Mouse (Mus musculus): ENCODE measurements around the gene 1700018B08Rik. TPM values are rescaled to one million over a fixed set of nuclear protein-coding genes. Genes with fewer than 3 reads are reported as not detected.
A peak's percentile ranks its signal among the peaks of the same experiment; 100 is the strongest.

1700018B08Rik gene
- polyA plus RNA-seq, 1 experiment from 2014 or later, result not detected

DNA sequence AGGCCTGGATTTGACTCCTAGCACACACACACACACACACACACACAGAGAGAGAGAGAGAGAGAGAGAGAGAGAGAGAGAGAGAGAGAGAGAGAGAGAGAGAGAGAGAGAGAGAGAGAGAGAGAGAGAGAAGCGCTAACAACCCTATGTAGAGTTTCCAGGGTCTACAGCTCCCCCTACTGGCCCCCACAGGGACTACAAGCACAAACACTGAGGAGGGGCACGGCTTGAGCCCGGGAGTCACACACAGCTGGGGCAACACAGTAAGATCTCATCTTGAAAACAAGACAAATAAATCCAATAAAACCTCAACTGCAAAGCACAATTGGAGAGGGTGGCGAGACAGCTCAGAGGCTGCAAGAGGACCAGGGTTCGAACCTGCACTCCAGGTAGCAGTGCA lies 11.7 kb downstream of the 1700018B08Rik start:
- 49% methylated on average over 5 of the region's 5 CpGs for WGBS
- H3K36me3 ChIP-seq, result no peaks in the 10 kb centered on the region

GRCm38 (mm10) chr8:121530639-121531038 lies 13.5 kb downstream of the 1700018B08Rik start:
- WGBS, result 82% methylated on average over 10 of the region's 10 CpGs

More for the DNA sequence above, 11.7 kb downstream of the 1700018B08Rik start:
- Histone ChIP-seq H3K4me2 (replicated peaks) (no peak overlapping the region), H3K4me3 (no peak overlapping the region), H3K4me1 (no peaks in the 10 kb centered on the region), H3K9ac (replicated peaks) (no peak overlapping the region), H3K27ac (replicated peaks) (no peak overlapping the region), H3K27me3 (no peaks in the 10 kb centered on the region), H3K9me3 (no peaks in the 10 kb centered on the region)
- ATAC-seq (ENCODE audit: low FRiP score, low read depth), result no peak

DNA sequence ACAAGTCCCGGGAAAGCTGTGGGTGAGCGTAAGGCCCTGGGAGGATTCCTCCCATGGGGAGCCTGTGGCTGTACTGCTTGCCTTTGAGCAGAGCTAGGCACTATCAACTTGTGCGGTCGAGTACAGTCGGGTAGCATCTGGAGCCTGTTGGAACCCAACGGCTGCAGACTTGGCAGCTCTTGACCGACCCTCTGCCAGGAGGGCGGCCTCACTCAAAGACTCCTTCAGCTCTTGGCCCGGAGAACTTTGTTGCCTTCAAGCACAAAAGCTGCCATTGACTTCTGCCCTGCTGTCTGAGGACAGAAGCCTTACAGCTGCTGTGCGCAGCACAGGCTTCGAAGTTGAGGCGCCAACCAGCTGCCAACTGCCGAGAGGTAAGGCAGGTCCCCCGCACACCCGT lies 15.3 kb downstream of the 1700018B08Rik start:
- Histone ChIP-seq H3K4me2 (replicated peaks) (no peak overlapping the region), H3K36me3 (no peaks in the 10 kb centered on the region), H3K4me1 (no peaks in the 10 kb centered on the region), H3K27ac (replicated peaks) (no peak overlapping the region), H3K4me3 (no peak overlapping the region), H3K27me3 (peaks cover 11% of the 10 kb centered on the region), H3K9me3 (no peaks in the 10 kb centered on the region), H3K9ac (replicated peaks) (no peak overlapping the region)
- no peak for ATAC-seq (ENCODE audit: low FRiP score, low read depth)
- WGBS, result 90% methylated on average over 15 of the region's 15 CpGs

More at GRCm38 (mm10) chr8:121530639-121531038, 13.5 kb downstream of the 1700018B08Rik start:
- no peak overlapping the region for H3K27ac ChIP-seq (replicated peaks)
- no peak for ATAC-seq (ENCODE audit: low FRiP score, low read depth)
- H3K4me2 ChIP-seq (replicated peaks), result no peak overlapping the region
- H3K4me3 ChIP-seq, result no peak overlapping the region
- no peak overlapping the region for H3K9ac ChIP-seq (replicated peaks)
- no peaks in the 10 kb centered on the region for H3K4me1 ChIP-seq
- no peaks in the 10 kb centered on the region for H3K9me3 ChIP-seq
- no peaks in the 10 kb centered on the region for H3K36me3 ChIP-seq
- H3K27me3 ChIP-seq, result peaks cover 4% of the 10 kb centered on the region; the same call in 1 of the 2 replicates

DNA sequence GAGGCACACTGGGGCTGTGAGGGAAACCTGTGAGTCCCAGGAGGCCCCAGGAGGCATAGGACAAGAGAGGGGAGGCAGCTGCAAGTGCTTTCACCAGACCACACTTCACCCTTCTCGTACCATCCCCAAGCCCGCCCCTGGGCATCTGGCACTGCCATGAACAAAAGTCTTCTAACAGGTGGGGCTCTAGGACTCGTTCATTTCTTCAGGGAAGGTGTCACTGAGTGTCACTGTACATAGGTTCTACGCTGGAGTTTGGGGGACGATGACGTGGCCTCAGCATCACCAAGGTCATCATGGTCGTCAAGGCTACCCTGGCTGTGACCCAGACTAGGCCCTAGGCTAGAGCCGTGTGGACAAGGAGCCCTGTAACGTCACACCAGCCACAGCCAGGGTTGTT lies 16.4 kb downstream of the 1700018B08Rik start:
- Histone ChIP-seq H3K9ac (replicated peaks) (no peak overlapping the region), H3K27ac (replicated peaks) (no peak overlapping the region), H3K27me3 (peaks cover 11% of the 10 kb centered on the region), H3K4me1 (no peaks in the 10 kb centered on the region), H3K4me3 (no peak overlapping the region), H3K36me3 (no peaks in the 10 kb centered on the region), H3K4me2 (replicated peaks) (no peak overlapping the region), H3K9me3 (no peaks in the 10 kb centered on the region)
- ATAC-seq (ENCODE audit: low FRiP score, low read depth), result no peak
- 85% methylated on average over 9 of the region's 9 CpGs for WGBS

DNA sequence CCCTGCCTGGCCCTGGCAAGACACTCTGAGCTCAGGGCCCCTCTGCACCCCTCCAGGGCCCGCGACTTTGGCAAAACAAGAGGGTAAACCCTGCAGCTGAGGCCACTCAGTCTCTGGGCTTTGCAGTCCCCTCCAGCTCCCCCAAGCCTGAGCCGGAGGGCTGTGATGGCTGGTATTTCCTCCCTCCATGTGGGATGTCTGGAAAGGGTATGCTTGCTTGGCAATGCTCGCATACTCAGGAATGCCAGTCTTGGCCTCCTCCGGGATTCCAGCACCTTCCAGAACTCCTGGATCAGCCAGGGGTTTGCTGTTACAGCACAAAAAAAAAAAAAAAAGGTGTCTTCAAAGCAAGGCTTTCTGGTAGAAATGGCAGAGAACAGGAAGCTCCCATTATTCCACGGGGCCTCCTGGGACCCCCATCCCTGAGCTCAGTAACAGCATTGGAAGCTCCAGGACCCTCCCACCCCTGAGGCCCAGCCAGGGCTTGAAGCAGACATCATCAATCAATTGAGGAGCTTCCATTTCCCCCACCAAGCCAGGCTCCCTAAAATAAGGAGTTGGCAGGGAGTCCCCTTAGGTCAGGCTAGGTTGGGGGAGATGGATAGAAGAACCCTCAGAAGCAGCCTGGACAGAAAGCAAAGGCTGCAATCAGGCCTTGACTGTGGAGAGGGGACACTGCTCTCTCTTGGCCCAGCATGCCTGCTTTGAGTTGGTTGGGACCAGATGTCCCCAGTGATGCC lies 17.1 kb downstream of the 1700018B08Rik start:
- Histone ChIP-seq H3K36me3 (no peaks in the 10 kb centered on the region), H3K9ac (replicated peaks) (no peak overlapping the region), H3K27me3 (peaks cover 11% of the 10 kb centered on the region), H3K4me2 (replicated peaks) (no peak overlapping the region), H3K27ac (replicated peaks) (no peak overlapping the region), H3K4me1 (no peaks in the 10 kb centered on the region), H3K9me3 (no peaks in the 10 kb centered on the region), H3K4me3 (no peak overlapping the region)
- WGBS, result 78% methylated on average over 6 of the region's 6 CpGs
- no peak for ATAC-seq (ENCODE audit: low FRiP score, low read depth)

- 89% methylated on average over 18 of the region's 18 CpGs for WGBS
- Histone ChIP-seq H3K9ac (replicated peaks) (no peak overlapping the region), H3K27ac (replicated peaks) (no peak overlapping the region), H3K27me3 (peaks cover 11% of the 10 kb centered on the region), H3K9me3 (no peaks in the 10 kb centered on the region), H3K36me3 (no peaks in the 10 kb centered on the region), H3K4me3 (no peak overlapping the region), H3K4me2 (replicated peaks) (no peak overlapping the region), H3K4me1 (no peaks in the 10 kb centered on the region)
- no peak for ATAC-seq (ENCODE audit: low FRiP score, low read depth)
Observed at GRCm38 (mm10) chr8:121525111-121525818, 18.9 kb downstream of the 1700018B08Rik start.

DNA sequence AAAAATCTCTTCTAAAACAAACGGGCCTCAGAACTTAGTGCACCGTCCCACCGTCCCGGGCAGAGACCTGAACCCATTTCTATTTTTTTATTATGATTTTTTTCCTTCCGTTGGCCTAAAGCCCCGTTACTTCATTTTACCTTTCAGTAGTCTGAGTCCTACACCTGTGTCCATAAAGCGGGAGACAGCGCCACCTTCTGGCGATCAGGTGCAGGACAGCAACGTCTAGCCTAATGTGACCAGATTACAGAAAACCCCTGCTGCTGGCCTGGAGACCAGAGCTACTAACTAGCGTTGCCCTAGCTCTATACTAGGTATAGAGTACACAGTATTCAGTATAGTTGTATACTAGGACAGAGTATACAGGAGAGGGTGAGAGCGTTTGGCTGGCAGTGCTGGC lies 30.7 kb downstream of the 1700018B08Rik start:
- 10% methylated on average over 12 of the region's 12 CpGs for WGBS

GRCm38 (mm10) chr8:121511751-121512150 lies 32.4 kb downstream of the 1700018B08Rik start:
- peaks cover 59% of the 10 kb centered on the region for H3K27me3 ChIP-seq
- H3K4me3 ChIP-seq, result no peak overlapping the region
- H3K9ac ChIP-seq (replicated peaks), result no peak overlapping the region
- ATAC-seq (ENCODE audit: low FRiP score, low read depth), result no peak
- no peaks in the 10 kb centered on the region for H3K36me3 ChIP-seq
- H3K27ac ChIP-seq (replicated peaks), result no peak overlapping the region
- peaks cover 10% of the 10 kb centered on the region; the same call in 1 of the 2 replicates for H3K4me1 ChIP-seq
- 49% methylated on average over 9 of the region's 9 CpGs for WGBS
- H3K4me2 ChIP-seq (replicated peaks), result no peak overlapping the region
- H3K9me3 ChIP-seq, result no peaks in the 10 kb centered on the region

More for the DNA sequence above, 30.7 kb downstream of the 1700018B08Rik start:
- 0 out of 2 replicates have a peak, but pooled peaks have one; percentile 19 for ATAC-seq (ENCODE audit: low FRiP score, low read depth)
- H3K4me2 ChIP-seq (replicated peaks), result no peak overlapping the region
- no peaks in the 10 kb centered on the region for H3K36me3 ChIP-seq
- H3K4me1 ChIP-seq, result peaks cover 8% of the 10 kb centered on the region; the same call in 1 of the 2 replicates
- H3K27me3 ChIP-seq, result peaks cover 63% of the 10 kb centered on the region
- H3K9me3 ChIP-seq, result no peaks in the 10 kb centered on the region
- no peak overlapping the region for H3K27ac ChIP-seq (replicated peaks)
- no peak overlapping the region for H3K4me3 ChIP-seq
- no peak overlapping the region for H3K9ac ChIP-seq (replicated peaks)

DNA sequence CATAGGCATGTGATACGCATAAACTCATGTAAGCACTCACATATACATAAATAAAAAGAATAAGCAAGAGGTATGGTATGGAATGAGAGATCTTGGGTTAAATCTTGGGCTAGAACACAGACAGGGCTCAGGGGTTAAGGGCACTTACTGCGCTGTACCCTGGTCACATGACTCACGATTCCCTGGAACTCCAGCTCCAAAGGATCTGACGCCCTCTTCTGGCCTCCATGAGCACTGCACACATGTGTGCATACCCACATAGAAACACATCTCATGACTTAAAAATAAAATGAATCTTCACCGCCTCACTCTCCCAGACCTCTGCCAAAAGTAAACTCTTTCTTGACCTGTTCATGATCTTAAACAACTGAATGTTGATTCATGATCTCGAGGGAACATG lies 46.5 kb downstream of the 1700018B08Rik start:
- no peak for ATAC-seq (ENCODE audit: low FRiP score, low read depth)
- Histone ChIP-seq H3K4me2 (replicated peaks) (no peak overlapping the region), H3K27ac (replicated peaks) (no peak overlapping the region), H3K4me3 (no peak overlapping the region), H3K9me3 (no peaks in the 10 kb centered on the region), H3K9ac (replicated peaks) (no peak overlapping the region), H3K4me1 (peaks cover 2% of the 10 kb centered on the region), H3K27me3 (0 out of 2 replicates have a peak, but pooled peaks cover 8% of the 10 kb centered on the region), H3K36me3 (no peaks in the 10 kb centered on the region)
- 84% methylated on average over 6 of the region's 6 CpGs for WGBS

DNA sequence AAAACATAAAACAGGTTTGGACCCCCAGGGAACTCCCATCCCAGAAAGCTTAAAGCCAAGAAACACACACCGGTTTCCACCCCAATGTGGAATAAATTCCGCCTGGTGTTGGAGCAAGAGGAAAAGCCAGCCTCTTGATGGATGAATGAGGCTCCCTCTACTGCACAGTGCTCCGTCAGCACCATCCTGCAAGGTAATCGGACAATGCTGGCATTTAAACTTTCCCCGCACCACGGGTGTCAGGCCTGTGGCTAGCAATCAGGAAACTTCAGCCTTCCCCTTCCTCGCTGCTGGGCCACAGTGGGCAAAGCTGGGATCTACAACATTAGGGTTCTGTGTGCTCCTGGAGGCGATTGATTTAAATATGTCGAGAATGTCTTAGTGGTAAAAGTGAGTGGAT lies 52.5 kb downstream of the 1700018B08Rik start:
- Histone ChIP-seq H3K27me3 (peaks cover 5% of the 10 kb centered on the region; the same call in 1 of the 2 replicates), H3K4me3 (no peak overlapping the region), H3K9ac (replicated peaks) (no peak overlapping the region), H3K36me3 (no peaks in the 10 kb centered on the region), H3K27ac (replicated peaks) (no peak overlapping the region), H3K4me2 (replicated peaks) (no peak overlapping the region), H3K4me1 (no peaks in the 10 kb centered on the region), H3K9me3 (no peaks in the 10 kb centered on the region)
- 58% methylated on average over 9 of the region's 9 CpGs for WGBS
- ATAC-seq (ENCODE audit: low FRiP score, low read depth), result no peak

DNA sequence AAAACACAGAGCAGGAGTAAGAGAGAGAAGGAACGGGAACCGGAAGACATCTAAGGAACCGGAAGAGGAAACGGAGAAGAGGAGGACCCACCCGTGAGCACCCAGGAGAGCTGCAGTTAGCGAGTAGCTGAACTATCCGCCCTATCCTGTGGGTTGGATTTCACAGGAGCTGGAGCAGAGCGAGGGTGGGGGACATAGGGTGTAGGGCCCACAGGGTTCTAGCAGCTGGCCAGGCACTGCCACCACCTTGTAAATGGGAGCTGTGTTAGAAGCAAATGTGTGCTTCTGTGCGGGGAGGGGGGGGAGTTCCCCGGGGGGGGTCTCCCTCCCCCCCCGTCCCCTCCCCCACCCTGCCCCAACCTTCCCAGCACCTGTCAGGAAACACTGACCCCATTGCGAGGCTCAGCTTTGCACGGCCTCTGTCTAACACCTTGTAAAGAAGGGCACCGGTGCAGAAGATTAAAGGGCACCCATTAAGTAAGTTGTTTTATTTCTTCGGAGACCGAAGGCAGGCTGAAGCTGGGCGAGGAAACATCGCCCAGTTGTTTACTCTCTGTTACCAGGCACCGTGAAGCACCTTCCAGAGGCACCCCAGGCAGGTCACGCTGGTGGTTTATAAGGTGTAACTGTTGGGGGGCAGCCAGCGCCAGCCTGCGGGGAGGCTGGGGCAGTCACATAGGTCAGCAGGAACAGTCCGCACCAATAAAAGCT lies 59.9 kb downstream of the 1700018B08Rik start:
- Histone ChIP-seq H3K9ac (replicated peaks) (no peak overlapping the region), H3K4me2 (replicated peaks) (no peak overlapping the region), H3K9me3 (no peaks in the 10 kb centered on the region), H3K27ac (replicated peaks) (no peak overlapping the region), H3K4me3 (no peak overlapping the region), H3K36me3 (no peaks in the 10 kb centered on the region), H3K4me1 (peaks cover 16% of the 10 kb centered on the region), H3K27me3 (peaks cover 39% of the 10 kb centered on the region)
- ATAC-seq (ENCODE audit: low FRiP score, low read depth), result no peak
- 79% methylated on average over 23 of the region's 23 CpGs for WGBS

All from midbrain, embryonic 12.5 days (tissue).